Mouse (Mus musculus) midbrain, embryonic 12.5 days (tissue): ENCODE measurements around the gene Gm42372. TPM values are rescaled to one million over a fixed set of nuclear protein-coding genes. Genes with fewer than 3 reads are reported as not detected.
"Not testable (repeated sequence)": the region's sequence is repeated elsewhere in the genome, so short reads cannot be mapped to it uniquely, and the experiment has no call there.

Experiments
- ATAC-seq: fragments of 200-750 bp; cut with Nextera tagmentation; 2 replicates; pipeline ENCODE4 v1.8.0; 2017; ENCODE audit warnings: low read depth, moderate TSS enrichment, moderate library complexity; ENCODE audit not compliant: low FRiP score
- H3K27ac ChIP-seq: fragments of 300-500 bp; sonication (generic); replicated peaks from 2 replicates; pipeline ENCODE4 v1.5.1; 2016; ENCODE audit warnings: mild to moderate bottlenecking
- H3K27me3 ChIP-seq: fragments of 300-500 bp; sonication (generic); 2 replicates; pipeline ENCODE4 v1.6.1; 2016; ENCODE audit warnings: mild to moderate bottlenecking
- H3K36me3 ChIP-seq: fragments of 300-500 bp; sonication (generic); 2 replicates; pipeline ENCODE4 v1.6.1; 2016
- H3K4me1 ChIP-seq: fragments of 300-500 bp; sonication (generic); 2 replicates; pipeline ENCODE4 v1.6.1; 2016
- H3K4me2 ChIP-seq: fragments of 300-500 bp; sonication (generic); replicated peaks from 2 replicates; pipeline ENCODE4 v1.6.1; 2016; ENCODE audit warnings: mild to moderate bottlenecking, moderate library complexity
- H3K4me3 ChIP-seq: fragments of 300-500 bp; sonication (generic); 2 replicates; pipeline ENCODE4 v1.5.1; 2016; ENCODE audit warnings: mild to moderate bottlenecking
- H3K9ac ChIP-seq: fragments of 300-500 bp; sonication (generic); replicated peaks from 2 replicates; pipeline ENCODE4 v1.6.1; 2016; ENCODE audit warnings: mild to moderate bottlenecking, moderate library complexity
- H3K9me3 ChIP-seq: fragments of 300-500 bp; sonication (generic); 2 replicates; pipeline ENCODE4 v1.6.1; 2016; ENCODE audit warnings: mild to moderate bottlenecking
- WGBS: fragments of 180-500 bp; shearing (Covaris S2); methylation state at CpG from one replicate; pipeline ENCODE4 v1.1.7; 2016; 5-methylcytosine and 5-hydroxymethylcytosine counted together
- polyA plus RNA-seq: library from polyadenylated mRNA; unstranded; fragments of >200 nt; fragmentation: Nextera tagmentation; extraction: Ambion mirVana; gene quantifications from 2 replicates; pipeline ENCODE4 v1.2.1, GENCODE M21; 2016

Gm42372 gene
- polyA plus RNA-seq, 1 experiment from 2014 or later, result 1.7 TPM

- H3K27ac ChIP-seq, result no peak overlapping the region
- 55% methylated on average over 8 of the region's 8 CpGs for WGBS
- no peaks in the 10 kb centered on the region for H3K36me3 ChIP-seq
- H3K4me2 ChIP-seq, result peak overlapping the region; percentile 78
- no peak for ATAC-seq
- peak overlapping the region; percentile 65 for H3K4me3 ChIP-seq
- H3K9ac ChIP-seq, result peak overlapping the region; percentile 91
- H3K9me3 ChIP-seq, result no peaks in the 10 kb centered on the region
- H3K27me3 ChIP-seq, result peaks cover 50% of the 10 kb centered on the region
- H3K4me1 ChIP-seq, result peaks cover 58% of the 10 kb centered on the region
Measured at GRCm38 (mm10) chr7:16948923-16949458, 33.9 kb upstream of the Gm42372 start.

DNA sequence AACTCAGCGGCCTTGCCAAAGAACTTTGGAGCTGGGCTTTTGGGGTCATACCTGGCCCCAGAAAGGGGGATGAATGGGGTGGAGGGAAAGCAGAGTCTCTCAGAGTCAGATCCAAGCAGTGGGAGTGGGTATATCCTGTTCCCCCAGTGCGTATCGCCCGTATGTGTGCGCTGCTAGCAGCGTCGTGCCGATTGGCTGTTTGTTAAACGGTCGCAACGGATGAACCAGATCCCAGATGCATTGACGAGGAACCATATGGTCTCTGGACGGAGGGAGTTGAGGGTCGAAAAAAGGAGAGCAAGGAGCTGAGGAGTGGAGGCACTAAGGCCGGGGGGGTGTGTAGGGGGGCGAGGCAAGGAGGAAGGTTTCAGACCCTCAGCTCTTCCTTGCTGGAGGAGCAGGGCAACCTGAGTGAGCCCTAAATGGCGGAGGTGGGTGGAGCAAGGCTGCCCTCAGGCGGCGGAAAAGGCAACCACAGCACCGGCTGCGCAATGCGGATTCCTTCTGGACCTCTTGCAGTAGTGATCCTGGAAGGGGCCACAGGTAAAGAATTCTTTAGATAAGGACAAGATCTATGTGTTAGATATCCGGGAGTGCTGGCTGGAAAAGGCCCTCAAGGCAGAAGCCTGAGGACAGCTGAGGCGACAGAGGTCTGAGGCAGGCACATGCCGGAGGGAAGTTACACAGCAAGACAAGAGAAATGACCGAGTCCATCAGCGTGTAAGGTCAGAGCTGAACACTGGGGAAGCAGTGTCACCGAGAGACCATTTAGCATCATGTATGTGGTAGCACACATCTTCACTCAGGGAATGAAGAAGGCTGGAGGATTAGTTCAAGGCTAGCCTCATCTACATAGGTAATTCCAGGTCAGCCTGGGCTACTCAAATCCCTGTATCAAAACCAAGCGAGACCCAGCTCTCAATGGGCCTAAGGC, 32.7 kb upstream of the Gm42372 start:
- H3K4me1 ChIP-seq, result peaks cover 51% of the 10 kb centered on the region
- H3K9me3 ChIP-seq, result no peaks in the 10 kb centered on the region
- H3K9ac ChIP-seq, result peak overlapping the region; percentile 91; the same call in 1 of the 2 replicates
- H3K27ac ChIP-seq, result no peak overlapping the region; the same call in 1 of the 2 replicates
- H3K36me3 ChIP-seq, result no peaks in the 10 kb centered on the region
- peak; percentile 67 for ATAC-seq
- 11% methylated on average over 29 of the region's 29 CpGs for WGBS
- peaks cover 46% of the 10 kb centered on the region for H3K27me3 ChIP-seq
- H3K4me3 ChIP-seq, result peak overlapping the region; percentile 28
- peak overlapping the region; percentile 78 for H3K4me2 ChIP-seq

GRCm38 (mm10) chr7:16950861-16951635, 31.8 kb upstream of the Gm42372 start:
- Histone ChIP-seq H3K36me3 (no peaks in the 10 kb centered on the region), H3K9ac (no peak overlapping the region), H3K27ac (no peak overlapping the region), H3K9me3 (no peaks in the 10 kb centered on the region), H3K4me3 (no peak overlapping the region), H3K4me1 (peaks cover 42% of the 10 kb centered on the region), H3K4me2 (no peak overlapping the region), H3K27me3 (peaks cover 38% of the 10 kb centered on the region)
- ATAC-seq, result peak; percentile 63
- 35% methylated on average over 18 of the region's 18 CpGs for WGBS

- not testable (repeated sequence) for H3K4me2 ChIP-seq, H3K9ac ChIP-seq, H3K4me3 ChIP-seq, ATAC-seq, H3K36me3 ChIP-seq, H3K27ac ChIP-seq, H3K9me3 ChIP-seq
- peaks cover 30% of the 10 kb centered on the region for H3K4me1 ChIP-seq
- WGBS, result 65% methylated on average over 2 of the region's 2 CpGs
- peaks cover 10% of the 10 kb centered on the region for H3K27me3 ChIP-seq
Measured at GRCm38 (mm10) chr7:16953776-16954175, 29.1 kb upstream of the Gm42372 start.

GRCm38 (mm10) chr7:16955712-16956111, 27.2 kb upstream of the Gm42372 start:
- ATAC-seq, result no peak
- Histone ChIP-seq H3K4me2 (no peak overlapping the region), H3K4me3 (no peak overlapping the region), H3K27ac (no peak overlapping the region), H3K9ac (no peak overlapping the region), H3K4me1 (peaks cover 37% of the 10 kb centered on the region), H3K9me3 (no peaks in the 10 kb centered on the region), H3K36me3 (no peaks in the 10 kb centered on the region), H3K27me3 (no peaks in the 10 kb centered on the region; the same call in none of the 2 replicates)
- 83% methylated on average over 4 of the region's 4 CpGs for WGBS

DNA sequence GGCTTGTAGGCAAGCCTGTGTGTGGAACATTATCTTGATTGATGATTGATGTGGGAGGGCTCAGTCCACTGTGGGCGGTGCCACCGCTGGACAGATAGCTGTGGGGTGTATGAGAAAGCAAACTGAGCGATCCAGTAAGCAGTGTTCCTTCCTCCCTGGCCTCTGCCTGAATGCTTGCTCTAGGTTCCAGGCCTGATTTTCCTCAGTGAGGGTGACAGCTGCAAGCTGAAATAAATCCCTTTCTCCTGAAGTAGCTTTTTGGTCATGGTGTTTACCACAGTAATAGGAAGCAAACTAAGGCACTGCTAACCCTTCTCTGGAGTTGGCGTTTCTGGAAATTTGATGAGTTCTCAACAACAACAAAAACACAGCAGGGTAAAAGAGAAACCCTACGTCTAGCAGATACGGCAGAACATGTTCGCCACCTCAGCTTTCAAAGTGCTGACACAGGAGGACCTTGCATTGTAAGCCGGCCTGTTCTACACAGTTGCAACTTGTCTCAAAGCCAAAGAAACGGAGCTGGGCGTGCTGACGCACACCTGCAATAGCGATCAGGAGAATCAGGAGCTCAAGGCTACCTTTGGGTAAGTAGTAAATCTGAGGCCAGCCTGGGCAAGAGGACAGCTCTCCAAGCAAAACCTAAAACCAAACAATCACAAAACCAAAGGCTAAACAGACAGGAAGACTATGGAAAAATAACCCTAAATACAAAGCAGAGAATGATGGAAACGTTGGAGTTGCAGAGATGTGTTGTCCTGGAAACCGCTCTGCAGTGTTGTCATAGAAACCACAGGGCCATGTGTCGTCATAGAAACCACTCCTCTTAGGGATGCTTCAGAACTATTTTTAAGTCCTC, 26.2 kb upstream of the Gm42372 start:
- Histone ChIP-seq H3K4me3 (no peak overlapping the region), H3K9ac (no peak overlapping the region), H3K4me1 (peaks cover 41% of the 10 kb centered on the region), H3K9me3 (no peaks in the 10 kb centered on the region), H3K36me3 (0 out of 2 replicates have a peak, but pooled peaks cover 7% of the 10 kb centered on the region), H3K27me3 (no peaks in the 10 kb centered on the region; the same call in 1 of the 2 replicates), H3K27ac (peak overlapping the region; percentile 87), H3K4me2 (peak overlapping the region; percentile 25)
- ATAC-seq, result no peak
- WGBS, result 43% methylated on average over 15 of the region's 15 CpGs

DNA sequence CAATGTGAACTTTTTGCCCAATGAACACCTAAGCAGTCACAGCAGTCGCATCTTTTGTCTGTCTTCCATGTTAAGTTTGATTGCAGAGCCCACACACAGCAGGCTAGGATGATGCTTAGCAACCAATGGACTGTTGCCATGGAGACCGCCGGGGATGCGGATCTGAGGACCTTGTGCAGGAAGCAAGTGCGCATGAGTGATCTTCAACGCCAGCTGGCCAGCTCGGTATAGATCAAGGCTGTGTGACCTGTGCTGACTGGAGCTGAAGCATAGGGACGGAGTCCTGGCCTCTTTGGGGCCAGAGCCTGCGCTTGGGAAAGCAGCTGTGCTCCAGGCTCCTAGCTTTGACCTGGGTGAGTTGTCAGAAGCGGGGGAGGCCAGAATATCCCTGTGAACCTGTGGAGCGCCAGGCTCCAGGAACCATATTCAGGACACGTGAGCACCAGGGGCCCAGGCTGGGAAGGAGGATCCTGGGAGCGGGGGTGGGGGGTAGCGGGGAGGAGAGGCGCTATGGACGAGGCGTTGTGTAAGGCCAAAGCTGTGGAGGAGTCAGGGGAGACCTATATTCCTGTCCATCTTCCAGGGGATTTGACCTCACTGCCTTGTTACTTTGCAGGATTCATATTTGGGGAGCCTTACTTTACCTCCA, 23.2 kb upstream of the Gm42372 start, which contains the start of gene Pnmal1:
Gene Pnmal1, plus strand, starts transcription at position 141 of the 649 bp plus-strand sequence.
- 4% methylated on average over 17 of the region's 17 CpGs for WGBS
- Histone ChIP-seq H3K9me3 (no peaks in the 10 kb centered on the region), H3K4me1 (peaks cover 45% of the 10 kb centered on the region), H3K4me3 (peak within 1 kb of the TSS; percentile 39), H3K4me2 (peak within 1 kb of the TSS; percentile 62), H3K36me3 (0 out of 2 replicates have a peak, but pooled peaks cover 19% of the 10 kb centered on the region), H3K9ac (peak within 1 kb of the TSS; percentile 48; the same call in 1 of the 2 replicates), H3K27ac (peak within 1 kb of the TSS; percentile 94), H3K27me3 (no peaks in the 10 kb centered on the region)
- peak; percentile 95 for ATAC-seq

DNA sequence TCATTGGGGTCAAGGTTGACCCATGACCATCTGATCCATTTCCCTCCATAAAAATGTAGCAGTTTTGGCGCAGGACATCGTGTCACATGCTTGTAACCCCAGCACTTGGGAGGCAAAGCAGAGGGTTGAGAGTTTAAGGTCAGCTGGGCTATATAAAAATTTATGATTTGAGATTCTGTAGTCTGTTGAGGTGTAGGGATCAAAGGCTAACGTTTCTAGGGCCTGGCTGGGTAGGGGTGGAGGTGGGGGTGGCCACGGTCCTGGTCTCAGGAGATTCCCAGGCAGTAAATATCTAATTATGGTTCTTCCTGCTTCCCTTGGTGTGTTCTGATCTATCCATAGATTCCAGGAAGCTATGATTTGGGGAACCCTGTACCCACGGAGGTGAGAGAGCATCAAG, 21.2 kb upstream of the Gm42372 start:
- 87% methylated on average over 5 of the region's 5 CpGs for WGBS
- H3K27ac ChIP-seq, result no peak overlapping the region

GRCm38 (mm10) chr7:16968414-16968813, 14.5 kb upstream of the Gm42372 start:
- Histone ChIP-seq H3K9me3 (0 out of 2 replicates have a peak, but pooled peaks cover 3% of the 10 kb centered on the region), H3K27ac (no peak overlapping the region), H3K4me3 (no peak overlapping the region), H3K9ac (no peak overlapping the region), H3K27me3 (no peaks in the 10 kb centered on the region), H3K4me1 (no peaks in the 10 kb centered on the region), H3K4me2 (no peak overlapping the region), H3K36me3 (0 out of 2 replicates have a peak, but pooled peaks cover 4% of the 10 kb centered on the region)
- 88% methylated on average over 6 of the region's 6 CpGs for WGBS
- ATAC-seq, result no peak

More for the DNA sequence above, 21.2 kb upstream of the Gm42372 start:
- no peaks in the 10 kb centered on the region for H3K9me3 ChIP-seq
- H3K4me1 ChIP-seq, result peaks cover 40% of the 10 kb centered on the region
- H3K4me3 ChIP-seq, result no peak overlapping the region
- peak overlapping the region; percentile 24 for H3K4me2 ChIP-seq
- H3K27me3 ChIP-seq, result no peaks in the 10 kb centered on the region
- ATAC-seq, result no peak
- no peak overlapping the region for H3K9ac ChIP-seq
- 0 out of 2 replicates have a peak, but pooled peaks cover 21% of the 10 kb centered on the region for H3K36me3 ChIP-seq

DNA sequence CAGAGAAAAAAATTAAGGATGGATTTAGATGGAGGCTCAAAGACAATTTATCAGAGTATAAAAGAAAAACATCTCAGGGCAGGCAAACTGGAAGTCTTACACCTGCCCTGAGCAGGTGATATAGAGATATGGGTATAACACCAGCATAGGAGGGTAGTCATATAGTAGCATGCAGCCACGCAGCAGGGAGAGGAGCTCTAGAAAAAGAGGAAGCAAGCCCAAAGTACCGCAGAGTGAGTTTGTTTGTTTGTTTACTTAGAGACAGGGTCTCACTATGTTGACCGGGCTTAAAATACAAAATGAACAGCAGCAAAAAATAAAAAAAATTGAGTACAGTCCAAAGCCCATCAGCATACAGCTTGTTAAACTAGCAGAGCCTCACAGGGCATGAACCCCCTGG, 11.7 kb upstream of the Gm42372 start:
- WGBS, result 92% methylated on average over 3 of the region's 3 CpGs
- Histone ChIP-seq H3K27me3 (no peaks in the 10 kb centered on the region), H3K36me3 (no peaks in the 10 kb centered on the region), H3K9me3 (0 out of 2 replicates have a peak, but pooled peaks cover 3% of the 10 kb centered on the region), H3K27ac (no peak overlapping the region), H3K9ac (no peak overlapping the region), H3K4me2 (no peak overlapping the region), H3K4me1 (no peaks in the 10 kb centered on the region), H3K4me3 (no peak overlapping the region)
- no peak for ATAC-seq
